Mouse (Mus musculus) E14TG2a.4 (cell line): ENCODE results near the gene Gm49450.

Experiments used
- H3K27me3 ChIP-seq: 2 replicates; pipeline ENCODE4 v1.6.1; 2014; ENCODE audit warnings: low read length, control low read depth; ENCODE audit not compliant: insufficient read depth
- H3K36me3 ChIP-seq: 2 replicates; pipeline ENCODE4 v1.6.1; 2014; ENCODE audit warnings: low read length, control low read depth; ENCODE audit not compliant: insufficient read depth
- H3K4me1 ChIP-seq: replicated peaks from 2 replicates; pipeline ENCODE4 v1.6.1; 2014; ENCODE audit warnings: low read depth, low read length, control low read depth
- H3K4me3 ChIP-seq: replicated peaks from 2 replicates; pipeline ENCODE4 v1.5.1; 2014; ENCODE audit warnings: mild to moderate bottlenecking, low read length
- H3K9me3 ChIP-seq: 2 replicates; pipeline ENCODE4 v1.6.1; 2014; ENCODE audit warnings: low read length, control low read depth
- CTCF ChIP-seq: conservative IDR thresholded peaks from 2 replicates; pipeline ENCODE4 v1.5.1; 2014; ENCODE audit warnings: low read length
- NANOG ChIP-seq: IDR thresholded peaks from 2 replicates; pipeline ENCODE4 v1.6.1; 2014; ENCODE audit warnings: borderline replicate concordance, low read length, mixed read lengths
- POU5F1 ChIP-seq: IDR thresholded peaks from 2 replicates; pipeline ENCODE4 v1.6.1; 2014; ENCODE audit warnings: low read length, borderline replicate concordance

Gm49450 gene

DNA sequence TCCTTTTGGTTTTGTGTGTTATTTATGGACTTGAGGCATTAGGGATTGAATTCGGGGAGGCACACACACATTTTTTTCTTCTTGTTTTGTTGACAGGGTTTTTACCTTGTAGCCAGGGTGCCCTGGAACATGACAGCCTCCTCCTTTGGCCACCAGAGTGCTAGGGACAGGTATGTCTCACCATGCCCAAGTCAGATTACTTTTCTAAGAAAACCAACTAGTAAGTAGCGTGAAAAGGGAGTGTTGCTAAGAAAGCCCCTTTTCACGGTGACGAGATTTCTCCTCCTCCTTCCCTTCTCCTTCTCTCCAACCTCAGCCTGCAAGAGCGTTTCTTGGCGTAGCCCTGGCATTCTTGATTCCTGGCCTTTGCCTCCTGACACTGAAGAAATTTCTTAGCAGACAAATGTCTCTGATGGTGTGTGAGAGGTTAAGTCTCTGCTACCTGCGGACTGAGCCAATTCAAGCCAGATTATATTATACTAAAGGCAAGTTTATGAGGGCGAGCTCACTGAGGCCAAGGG, 34.4 kb upstream of the Gm49450 start:
- H3K9me3 ChIP-seq, result no peaks in the 10 kb centered on the region
- peak overlapping the region; percentile 60 for H3K4me3 ChIP-seq
- TF ChIP-seq CTCF (no peak), NANOG (no peak), POU5F1 (no peak)

DNA sequence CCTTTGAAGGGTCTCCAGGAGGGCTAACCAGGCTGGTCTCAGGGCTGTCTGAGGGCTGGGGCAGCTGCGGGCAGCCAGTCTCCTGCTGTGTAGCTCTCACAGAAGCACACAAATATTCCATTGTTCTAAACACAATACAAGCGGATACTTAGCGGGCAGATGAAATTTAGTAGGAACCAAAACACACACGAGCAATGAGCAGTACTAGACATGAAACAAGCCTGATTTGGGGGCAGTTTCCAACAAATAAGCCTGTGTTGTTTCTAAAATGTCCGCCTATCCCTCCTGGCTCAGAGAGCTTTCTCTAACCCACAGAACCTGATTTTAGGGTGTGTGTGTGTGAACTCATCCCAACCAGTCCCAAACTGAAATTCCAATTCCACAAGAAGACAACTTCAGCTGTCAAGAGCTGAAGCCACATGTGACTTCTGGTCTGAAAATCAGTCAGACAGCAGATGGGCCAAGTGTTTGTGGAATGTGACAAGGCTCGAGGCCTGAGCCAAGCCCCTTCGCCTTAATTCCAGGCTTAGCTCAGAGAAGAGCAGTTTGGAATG, 33.8 kb upstream of the Gm49450 start:
- TF ChIP-seq CTCF (no peak), NANOG (no peak), POU5F1 (no peak)
- H3K4me1 ChIP-seq, result peaks cover 94% of the 10 kb centered on the region

More for the DNA sequence above, 34.4 kb upstream of the Gm49450 start:
- Histone ChIP-seq H3K4me1 (peaks cover 94% of the 10 kb centered on the region), H3K36me3 (no peaks in the 10 kb centered on the region), H3K27me3 (no peaks in the 10 kb centered on the region)

DNA sequence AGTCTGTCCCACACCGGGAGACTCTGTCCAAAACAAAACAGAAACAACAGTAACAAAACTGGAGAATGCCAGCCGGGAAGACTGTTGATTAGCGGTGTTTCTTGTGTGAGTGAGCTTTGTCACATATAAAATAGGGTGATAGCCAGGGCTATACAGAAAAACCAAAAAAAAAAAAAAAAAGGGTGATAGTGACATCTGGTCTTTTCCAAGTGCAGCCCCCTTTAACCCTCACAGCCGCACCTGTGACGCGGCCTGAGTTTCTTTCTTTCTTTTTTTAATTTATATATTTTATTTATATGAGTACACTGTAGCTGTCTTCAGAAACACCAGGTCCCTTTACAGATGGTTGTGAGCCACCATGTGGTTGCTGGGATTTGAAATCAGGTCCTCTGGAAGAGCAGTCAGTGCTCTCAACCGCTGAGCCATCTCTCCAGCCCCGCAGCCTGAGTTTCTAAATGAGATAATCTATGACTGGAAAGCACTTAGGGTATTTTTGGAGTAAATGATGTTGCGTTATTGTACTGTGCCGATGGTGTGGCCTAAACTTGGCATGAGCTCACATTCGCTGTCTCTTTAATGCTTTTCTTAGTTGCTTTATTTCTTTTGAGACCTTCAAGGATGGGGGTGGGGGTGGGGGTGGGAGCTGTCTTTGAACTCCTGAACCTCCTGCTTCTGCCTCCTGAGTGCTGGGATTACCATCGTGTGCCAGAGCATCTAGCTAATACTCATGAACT, 32.8 kb upstream of the Gm49450 start:
- peak overlapping the region; percentile 78 for H3K4me3 ChIP-seq
- peaks cover 94% of the 10 kb centered on the region for H3K4me1 ChIP-seq
- H3K27me3 ChIP-seq, result no peaks in the 10 kb centered on the region
- H3K36me3 ChIP-seq, result no peaks in the 10 kb centered on the region
- no peaks in the 10 kb centered on the region for H3K9me3 ChIP-seq
- TF ChIP-seq NANOG, result no peak

More for the DNA sequence above, 33.8 kb upstream of the Gm49450 start:
- Histone ChIP-seq H3K9me3 (no peaks in the 10 kb centered on the region), H3K27me3 (no peaks in the 10 kb centered on the region), H3K36me3 (no peaks in the 10 kb centered on the region), H3K4me3 (peak overlapping the region; percentile 29; the same call in 1 of the 2 replicates)

DNA sequence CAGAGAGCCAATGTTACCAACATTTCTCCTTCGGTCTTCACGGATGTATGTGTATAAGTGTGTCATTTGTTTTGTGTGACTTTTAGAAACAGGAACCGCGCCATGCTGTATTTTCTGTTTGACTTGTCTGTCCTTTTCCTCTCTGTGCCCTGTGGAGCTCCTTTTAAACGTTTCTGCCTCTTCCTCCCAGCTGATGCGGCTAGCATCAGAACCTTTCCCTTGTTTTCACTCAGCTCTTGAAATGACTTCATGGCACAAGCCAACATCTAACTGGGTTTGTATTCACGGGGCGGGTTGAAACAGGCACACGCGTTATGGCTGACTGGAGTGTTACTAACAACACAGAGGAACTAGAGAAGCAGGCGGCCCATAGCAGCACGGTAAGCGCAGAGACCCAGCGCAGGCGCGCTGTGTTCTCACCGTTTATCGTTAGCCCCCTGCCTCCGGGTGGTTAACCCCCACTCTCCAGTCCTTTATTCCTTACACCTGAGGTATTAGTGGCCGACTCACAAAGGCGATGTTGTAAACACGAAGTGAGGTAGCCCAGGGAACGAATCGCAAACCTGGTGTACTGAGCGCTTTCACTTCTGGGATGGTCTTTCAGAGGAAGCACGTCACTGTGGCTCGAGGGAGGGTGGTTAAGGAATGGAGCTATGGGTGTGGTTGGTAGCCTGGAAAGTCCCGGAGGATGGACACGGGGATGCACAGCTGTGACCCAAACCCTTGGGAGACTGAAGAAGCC, 32.1 kb upstream of the Gm49450 start:
- TF ChIP-seq NANOG (no peak; the same call in 1 of the 2 replicates), POU5F1 (no peak), CTCF (no peak)
- Histone ChIP-seq H3K4me3 (peak overlapping the region; percentile 78), H3K36me3 (no peaks in the 10 kb centered on the region), H3K4me1 (peaks cover 95% of the 10 kb centered on the region), H3K9me3 (no peaks in the 10 kb centered on the region), H3K27me3 (no peaks in the 10 kb centered on the region)

DNA sequence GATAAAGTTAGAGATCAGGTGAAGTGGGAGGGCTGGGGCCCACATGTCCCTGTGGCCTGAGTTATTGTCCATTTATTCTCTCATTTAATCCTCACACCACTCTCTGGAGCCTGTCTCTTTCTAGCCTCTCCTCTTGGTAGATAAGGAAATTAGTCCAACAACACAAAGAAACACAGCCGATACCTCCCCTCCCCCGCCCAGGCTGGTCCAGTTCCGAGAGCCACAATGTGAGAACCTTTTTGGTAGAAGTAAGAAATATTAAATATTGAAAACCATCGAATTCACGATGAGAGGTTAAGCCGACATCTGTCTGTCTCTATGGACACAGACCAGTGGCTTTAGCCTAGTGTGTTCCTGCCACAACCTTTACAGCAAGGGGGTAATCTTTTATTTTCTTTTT, 31.3 kb upstream of the Gm49450 start:
- peak overlapping the region; percentile 78 for H3K4me3 ChIP-seq
- H3K9me3 ChIP-seq, result no peaks in the 10 kb centered on the region
- peaks cover 97% of the 10 kb centered on the region for H3K4me1 ChIP-seq
- no peak for TF ChIP-seq POU5F1
- TF ChIP-seq CTCF, result no peak
- TF ChIP-seq NANOG, result no peak
- no peaks in the 10 kb centered on the region for H3K27me3 ChIP-seq
- H3K36me3 ChIP-seq, result no peaks in the 10 kb centered on the region

DNA sequence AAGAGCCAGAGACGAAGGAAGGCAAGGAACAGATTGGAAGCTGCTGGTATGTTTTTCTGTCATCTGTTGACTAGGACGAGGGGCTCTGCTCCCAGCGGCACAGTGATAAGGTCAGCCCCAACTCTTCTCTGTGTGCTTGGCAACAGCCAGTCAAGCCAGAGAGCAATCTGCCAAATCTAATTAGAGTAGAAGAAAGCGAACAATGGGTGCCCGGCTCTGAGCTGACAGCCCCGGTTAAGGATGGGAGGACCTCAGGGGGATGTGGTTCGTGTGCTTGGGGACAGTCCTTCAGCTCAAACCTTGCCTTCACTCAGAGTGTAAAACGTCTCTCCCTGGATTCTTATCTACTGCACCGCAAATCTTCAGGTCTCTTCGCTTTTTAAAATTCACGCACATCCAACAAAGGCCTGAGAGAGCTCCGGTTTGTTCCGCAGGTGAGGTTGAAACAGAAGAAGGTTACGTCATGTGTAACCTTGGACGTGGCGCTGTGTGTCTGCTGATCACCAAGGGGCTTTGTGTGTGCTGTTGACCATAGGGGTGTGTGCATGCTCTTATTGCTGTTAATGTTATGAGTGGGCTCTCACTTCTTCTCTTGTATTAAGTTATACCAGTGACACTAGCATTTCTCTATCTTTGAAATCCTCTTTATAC, 30.2 kb upstream of the Gm49450 start:
- TF ChIP-seq NANOG, result no peak
- no peak for TF ChIP-seq CTCF
- TF ChIP-seq POU5F1, result no peak
- no peaks in the 10 kb centered on the region for H3K27me3 ChIP-seq
- H3K36me3 ChIP-seq, result no peaks in the 10 kb centered on the region
- H3K9me3 ChIP-seq, result no peaks in the 10 kb centered on the region
- peak overlapping the region; percentile 30 for H3K4me3 ChIP-seq
- H3K4me1 ChIP-seq, result peaks cover 95% of the 10 kb centered on the region

DNA sequence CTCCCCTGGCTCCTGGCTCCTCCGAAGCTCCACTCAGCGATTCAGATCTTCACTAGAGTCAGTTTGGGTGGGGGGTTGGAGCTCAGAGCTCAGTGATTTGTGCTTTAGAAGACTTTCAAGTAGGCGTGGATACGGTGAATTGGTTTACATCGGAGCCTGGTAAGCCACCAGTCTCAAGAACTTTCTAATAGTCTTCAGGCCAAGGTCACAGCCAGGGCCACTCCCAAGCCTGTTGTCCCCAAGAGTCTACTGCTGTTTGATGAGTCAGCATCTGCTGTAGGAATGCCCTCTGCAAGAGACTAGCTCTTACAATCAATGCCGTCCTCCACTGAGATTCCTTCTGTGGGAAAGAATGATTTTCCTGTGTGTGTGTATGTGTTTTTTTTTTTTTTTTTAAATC, 28.7 kb upstream of the Gm49450 start:
- no peaks in the 10 kb centered on the region for H3K27me3 ChIP-seq
- no peak for TF ChIP-seq POU5F1
- peak; percentile 36; the same call in 1 of the 2 replicates for TF ChIP-seq NANOG
- no peaks in the 10 kb centered on the region for H3K9me3 ChIP-seq

DNA sequence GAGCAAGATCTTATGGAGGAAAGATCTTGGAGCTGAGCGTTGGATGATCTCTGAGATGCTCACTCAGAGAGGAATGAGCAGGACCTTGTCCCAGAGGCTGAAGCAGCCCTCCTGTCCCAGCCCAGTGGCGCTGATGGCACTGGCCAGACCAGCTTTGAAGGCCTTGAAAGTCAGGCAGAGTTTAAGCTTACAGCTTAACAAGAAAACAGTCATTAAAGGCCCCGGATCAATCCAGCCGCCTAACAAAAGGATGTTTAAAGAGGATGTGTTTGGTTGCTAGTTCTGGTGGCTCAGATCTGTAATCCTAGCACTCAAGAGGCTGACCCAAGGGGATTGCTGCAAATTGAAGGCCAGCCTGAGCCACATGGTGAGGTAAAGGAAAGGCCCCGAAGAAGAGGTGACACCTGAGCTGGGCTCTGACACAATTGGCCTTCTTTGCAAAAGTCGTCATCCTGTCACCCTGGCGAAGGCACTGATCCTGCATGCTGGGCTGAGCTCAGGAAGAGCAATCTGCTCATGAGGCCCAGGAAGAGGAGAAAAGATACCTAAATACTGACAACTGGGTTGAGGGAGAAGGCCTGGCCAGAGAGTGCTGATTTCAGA, 26.8 kb upstream of the Gm49450 start:
- no peaks in the 10 kb centered on the region for H3K36me3 ChIP-seq
- H3K4me3 ChIP-seq, result no peak overlapping the region
- peaks cover 98% of the 10 kb centered on the region for H3K4me1 ChIP-seq
- H3K9me3 ChIP-seq, result no peaks in the 10 kb centered on the region
- TF ChIP-seq POU5F1, result no peak
- no peaks in the 10 kb centered on the region for H3K27me3 ChIP-seq

More for the DNA sequence above, 28.7 kb upstream of the Gm49450 start:
- Histone ChIP-seq H3K36me3 (no peaks in the 10 kb centered on the region), H3K4me3 (no peak overlapping the region; the same call in 1 of the 2 replicates), H3K4me1 (peaks cover 95% of the 10 kb centered on the region)
